Mouse (Mus musculus) fibroblast of lung, adult 2 months (primary cell): ENCODE results near the gene Fkbp3.
"Not testable (repeated sequence)": the region's sequence is repeated elsewhere in the genome, so short reads cannot be mapped to it uniquely, and the experiment has no call there.

ENCODE experiments used
- DNase-seq: peaks from one replicate; pipeline ENCODE4 v3.0.0-alpha.2; 2011; ENCODE audit warnings: low read depth

The Fkbp3 gene

GRCm38 (mm10) chr12:65073611-65074178, at the start of gene Fkbp3:
Gene Fkbp3, minus strand, starts transcription at chr12:65074007.
- DNase-seq, result peak; percentile 91

DNA sequence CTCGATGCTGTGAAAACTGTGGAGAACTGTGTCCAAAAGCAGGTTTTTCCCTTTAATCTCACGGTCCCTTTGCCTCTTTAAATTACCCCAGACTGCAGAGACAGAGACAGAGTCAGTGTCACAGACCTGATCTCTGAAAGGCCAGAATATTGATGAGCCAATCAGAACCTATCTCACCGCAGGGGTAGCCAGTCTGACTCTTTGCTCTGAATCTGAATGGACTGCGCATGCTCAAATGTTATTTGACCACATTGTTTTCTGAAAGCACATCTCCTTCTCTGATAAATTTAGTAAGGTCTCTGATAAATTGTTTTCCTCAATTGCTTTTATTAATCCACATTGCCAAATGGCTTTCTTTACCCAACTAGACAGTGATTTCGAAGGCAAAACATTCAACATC, 45.6 kb upstream of the Fkbp3 start:
- DNase-seq, result no peak

DNA sequence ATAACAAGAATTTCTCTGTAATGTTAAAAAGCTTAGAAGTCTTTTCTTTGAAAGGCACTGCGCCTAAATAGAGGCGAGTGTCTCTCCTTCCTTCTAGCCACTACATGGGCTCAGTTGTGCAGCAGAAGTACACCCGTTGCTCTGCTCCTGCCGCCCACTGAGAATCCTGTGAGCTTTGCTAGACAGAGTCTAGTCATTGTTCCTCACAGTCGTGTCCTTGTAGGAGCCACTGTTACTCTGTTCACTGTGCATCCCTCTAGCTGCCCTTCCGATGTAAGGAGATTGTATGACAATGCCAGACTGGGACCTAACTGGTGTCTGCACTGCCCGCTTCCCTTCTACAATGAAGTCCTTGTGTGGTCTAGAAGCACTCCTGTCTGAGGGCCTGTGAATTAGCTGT, 45.2 kb upstream of the Fkbp3 start:
- DNase-seq, result no peak

- not testable (repeated sequence) for DNase-seq
Measured at GRCm38 (mm10) chr12:65114978-65115377, 41.2 kb upstream of the Fkbp3 start.

- no peak for DNase-seq
Measured at GRCm38 (mm10) chr12:65113925-65114324, 40.1 kb upstream of the Fkbp3 start.

DNA sequence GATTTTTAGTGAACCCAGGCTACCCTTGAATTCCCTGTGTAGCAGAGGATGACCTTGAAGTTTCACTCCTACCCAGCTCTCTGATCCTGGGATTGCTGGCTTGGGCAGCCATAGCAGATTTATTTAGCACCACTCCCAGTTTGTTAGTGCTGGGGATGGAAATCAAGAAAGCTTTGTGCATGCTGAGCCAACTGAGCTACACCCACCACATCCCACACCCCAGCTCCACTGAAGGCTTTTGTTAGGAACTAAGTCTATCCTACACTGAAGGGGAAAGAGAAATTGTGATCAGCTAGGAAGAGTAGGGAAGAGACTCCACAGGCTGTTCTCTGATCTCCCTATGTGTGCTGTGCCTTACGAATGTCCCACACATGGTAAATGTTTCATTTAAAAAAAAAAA, 39.0 kb upstream of the Fkbp3 start:
- no peak for DNase-seq

DNA sequence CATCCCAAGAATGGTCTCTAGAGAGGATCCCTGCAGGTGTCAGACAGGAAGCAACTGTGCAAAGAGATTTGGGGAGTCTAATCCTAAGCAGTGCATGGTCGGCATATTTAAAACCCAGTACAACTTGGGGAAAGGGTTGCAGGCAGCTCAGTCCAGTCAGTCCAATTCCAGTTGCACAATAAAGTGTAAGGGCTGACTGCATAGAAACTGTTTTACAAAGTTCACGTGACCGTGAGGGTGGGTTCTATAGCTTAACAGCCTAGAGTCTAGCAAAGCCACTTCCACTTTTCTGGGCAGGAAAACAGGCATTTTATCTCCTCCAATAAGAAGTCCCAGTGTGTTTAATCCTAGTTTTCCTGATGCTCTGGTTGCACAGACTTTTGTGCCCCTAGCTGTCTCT, 37.7 kb upstream of the Fkbp3 start:
- DNase-seq, result no peak

DNA sequence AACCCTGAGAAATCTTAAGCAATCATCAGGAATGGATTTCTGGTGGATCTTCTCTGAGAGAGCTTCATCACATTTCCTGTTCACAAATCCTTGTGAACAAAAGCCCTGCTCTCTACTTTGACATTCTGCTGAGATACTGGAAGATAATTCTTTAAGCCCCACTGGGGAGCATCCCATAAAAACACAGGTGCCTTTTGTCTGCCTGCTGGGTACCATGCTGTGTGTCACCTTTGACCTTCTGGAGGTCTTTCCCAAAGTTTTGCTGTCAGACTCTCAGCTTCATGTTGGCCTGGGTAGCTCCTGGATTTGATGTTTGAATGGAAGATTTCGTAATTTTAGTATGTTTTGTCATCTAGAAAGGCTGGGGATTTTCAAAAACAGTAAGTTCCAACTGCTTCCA, 34.9 kb upstream of the Fkbp3 start:
- DNase-seq, result no peak

GRCm38 (mm10) chr12:65076906-65077305, 3.1 kb upstream of the Fkbp3 start:
- no peak for DNase-seq

GRCm38 (mm10) chr12:65075733-65076310, 2.0 kb upstream of the Fkbp3 start:
- DNase-seq, result no peak

- peak; percentile 71 for DNase-seq
Measured at GRCm38 (mm10) chr12:65075085-65075732, 1.4 kb upstream of the Fkbp3 start, which contains the start of gene Fancm. Gene Fancm, plus strand, starts transcription at chr12:65075603.

DNA sequence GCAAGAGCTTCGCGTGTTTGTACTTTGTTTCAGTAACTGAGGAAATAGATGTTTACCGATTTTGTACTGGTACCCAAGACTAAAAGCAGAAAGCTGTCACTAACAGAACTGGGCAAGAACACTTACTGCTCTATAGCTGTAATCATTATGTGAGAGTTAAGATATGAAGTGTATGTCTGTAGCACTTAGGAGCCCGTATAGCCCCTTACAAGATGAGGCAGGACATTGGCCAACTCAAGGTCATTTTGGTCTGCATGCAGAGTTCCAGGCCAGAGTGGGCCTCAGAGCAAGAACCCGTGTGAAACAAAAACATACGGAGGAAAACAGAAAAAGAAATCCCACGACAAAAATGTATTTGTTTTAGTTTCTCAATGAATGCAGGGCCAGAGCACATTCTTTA, 844 bp upstream of the Fkbp3 start:
- no peak for DNase-seq

GRCm38 (mm10) chr12:65072911-65073610, 746 bp downstream of the Fkbp3 start:
- DNase-seq, result no peak

- no peak for DNase-seq
Measured at GRCm38 (mm10) chr12:65068409-65068808, 5.4 kb downstream of the Fkbp3 start.

GRCm38 (mm10) chr12:65066234-65066633, 7.6 kb downstream of the Fkbp3 start:
- DNase-seq, result no peak

GRCm38 (mm10) chr12:65065241-65065640, 8.6 kb downstream of the Fkbp3 start:
- DNase-seq, result no peak

GRCm38 (mm10) chr12:65061082-65061481, 12.7 kb downstream of the Fkbp3 start:
- DNase-seq, result no peak

- DNase-seq, result no peak
Measured at GRCm38 (mm10) chr12:65058203-65058602, 15.6 kb downstream of the Fkbp3 start.

DNA sequence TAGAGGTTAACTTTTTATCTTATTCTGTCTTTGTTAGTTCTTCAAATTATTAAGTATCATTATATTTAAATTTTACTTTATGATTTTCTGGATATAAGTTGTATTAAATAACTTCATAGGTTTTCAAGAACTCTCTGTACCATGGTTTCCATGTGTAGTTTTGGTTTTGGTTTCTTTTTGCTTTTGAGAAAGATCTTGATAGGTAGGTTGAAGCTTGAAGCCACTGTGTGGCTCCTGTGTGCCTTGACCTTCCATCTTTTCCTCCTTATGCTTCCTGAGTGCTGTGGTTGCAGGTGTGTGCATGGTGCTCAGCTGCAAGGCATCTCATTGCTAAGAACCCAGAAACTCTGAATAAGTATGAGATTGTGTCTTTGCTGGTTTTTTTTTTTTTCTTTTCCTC, 25.0 kb downstream of the Fkbp3 start:
- DNase-seq, result no peak

DNA sequence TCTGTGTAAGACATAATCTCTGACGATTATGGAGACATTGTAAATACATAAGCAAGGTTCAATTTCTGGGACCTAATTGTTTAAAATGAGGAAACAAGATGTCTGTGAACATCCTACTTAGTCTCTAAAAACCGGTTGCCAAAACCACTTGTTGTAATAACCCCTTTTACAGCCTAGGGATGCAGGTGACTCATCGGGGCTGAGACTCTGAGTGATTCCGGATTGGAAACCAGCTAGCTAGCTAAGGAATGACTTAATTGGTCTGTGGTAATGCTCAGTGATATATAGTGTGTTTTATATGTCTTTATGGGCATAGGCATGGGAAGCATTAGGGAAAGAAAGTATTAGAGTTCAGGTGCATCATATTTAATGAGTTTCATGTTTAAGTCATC, 36.3 kb downstream of the Fkbp3 start:
- peak; percentile 39 for DNase-seq

- DNase-seq, result no peak
Measured at GRCm38 (mm10) chr12:65036892-65037545, 36.8 kb downstream of the Fkbp3 start.

GRCm38 (mm10) chr12:65036190-65036870, 37.5 kb downstream of the Fkbp3 start, which contains the start of gene Prpf39:
Gene Prpf39, plus strand, starts transcription at chr12:65036333.
- peak; percentile 59 for DNase-seq
